Mouse (Mus musculus): Measurements from ENCODE around the gene Fmnl1. TPM values are rescaled to one million over a fixed set of nuclear protein-coding genes. Genes with fewer than 3 reads are reported as not detected.

Fmnl1 gene
- polyA plus RNA-seq, 1 experiment = 63.7 TPM

DNA sequence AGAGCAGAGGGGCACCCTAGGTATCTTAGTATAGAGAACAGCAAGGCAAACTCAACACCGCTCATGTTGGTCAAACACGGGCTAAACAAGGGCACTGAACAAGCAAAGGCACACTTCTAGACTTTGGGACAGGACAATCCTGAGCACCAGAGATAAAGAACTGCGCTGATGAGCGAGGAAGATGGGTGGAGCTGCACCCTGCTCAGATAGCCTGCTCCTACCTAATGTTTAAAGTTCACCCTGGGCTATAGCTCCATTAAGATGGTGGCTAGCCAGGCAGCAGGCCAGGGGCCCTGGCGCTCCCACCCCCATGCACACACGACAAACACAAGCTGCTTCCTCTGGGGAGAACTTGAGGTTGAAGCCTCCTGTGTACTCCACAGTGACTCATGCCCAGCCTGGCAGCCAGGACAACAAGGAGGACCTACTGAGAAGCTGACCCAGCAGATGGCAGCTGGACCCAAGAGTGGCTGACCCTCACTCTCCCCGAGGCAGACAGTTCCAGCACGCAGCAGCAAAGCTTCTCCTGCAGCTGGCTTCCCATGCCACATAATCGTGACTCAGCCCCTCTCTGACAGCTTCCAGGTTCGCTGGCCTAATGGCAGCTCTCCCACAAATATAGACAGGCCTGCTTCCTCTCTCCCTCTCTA, 75.3 kb downstream of the Fmnl1 start:
- DNase-seq = peak; percentile 56 to 58
- Histone ChIP-seq H3K4me1 (ENCODE audit: control insufficient read depth, insufficient read depth, low read length) (peaks cover 35% of the 10 kb centered on the region), H3K27me3 (ENCODE audit: control insufficient read depth, insufficient read depth, low read length) (no peaks in the 10 kb centered on the region), H3K4me3 (replicated peaks; ENCODE audit: insufficient read depth, low read depth, low read length) (no peak overlapping the region), H3K27ac (ENCODE audit: insufficient read depth, low read length) (peak overlapping the region; percentile 36; the same call in 1 of the 2 replicates)
- TF ChIP-seq POLR2A (IDR thresholded peaks at IDR 0.05; ENCODE audit: borderline replicate concordance, insufficient read depth, low read length) = no peak
- TF ChIP-seq CTCF (IDR thresholded peaks at IDR 0.05; ENCODE audit: borderline replicate concordance, insufficient read depth, low read depth, low read length) = no peak
- 51% methylated on average over 10 of the region's 10 CpGs for WGBS

DNA sequence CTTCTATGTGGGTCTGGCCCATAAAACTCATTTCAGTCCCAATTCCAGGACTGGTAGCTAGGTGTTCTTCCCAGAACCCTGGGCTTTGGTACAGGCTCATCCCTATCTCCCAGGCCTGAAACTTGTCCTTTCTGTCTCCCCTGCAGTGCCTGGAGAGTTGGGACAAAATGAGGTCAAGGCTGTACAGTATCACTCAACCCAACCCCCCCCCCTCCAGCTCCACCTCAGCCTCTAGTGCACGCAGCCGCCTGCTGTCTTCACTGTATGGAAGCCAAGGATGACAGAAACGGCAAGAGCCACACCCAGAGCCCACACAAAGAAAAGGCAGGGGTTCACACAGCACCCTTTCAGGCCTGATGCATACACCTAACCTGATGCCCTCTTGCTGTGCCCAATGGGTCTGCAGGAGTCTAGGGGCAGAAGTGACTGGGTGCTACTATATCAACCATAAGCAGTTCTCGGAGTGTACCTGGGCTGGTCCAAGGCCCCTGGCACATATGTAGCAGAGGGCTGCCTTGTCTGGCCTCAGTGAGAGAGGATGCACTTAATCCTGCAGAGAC, 75.9 kb downstream of the Fmnl1 start:
- Histone ChIP-seq H3K4me1 (ENCODE audit: control insufficient read depth, insufficient read depth, low read length) (peaks cover 34% of the 10 kb centered on the region), H3K27ac (ENCODE audit: insufficient read depth, low read length) (peak overlapping the region; percentile 36; the same call in 1 of the 2 replicates), H3K27me3 (ENCODE audit: control insufficient read depth, insufficient read depth, low read length) (no peaks in the 10 kb centered on the region), H3K4me3 (replicated peaks; ENCODE audit: insufficient read depth, low read depth, low read length) (no peak overlapping the region)
- WGBS = 22% methylated on average over 4 of the region's 4 CpGs
- TF ChIP-seq CTCF (IDR thresholded peaks at IDR 0.05; ENCODE audit: borderline replicate concordance, insufficient read depth, low read depth, low read length) (no peak), POLR2A (IDR thresholded peaks at IDR 0.05; ENCODE audit: borderline replicate concordance, insufficient read depth, low read length) (no peak)
- DNase-seq = no peak

DNA sequence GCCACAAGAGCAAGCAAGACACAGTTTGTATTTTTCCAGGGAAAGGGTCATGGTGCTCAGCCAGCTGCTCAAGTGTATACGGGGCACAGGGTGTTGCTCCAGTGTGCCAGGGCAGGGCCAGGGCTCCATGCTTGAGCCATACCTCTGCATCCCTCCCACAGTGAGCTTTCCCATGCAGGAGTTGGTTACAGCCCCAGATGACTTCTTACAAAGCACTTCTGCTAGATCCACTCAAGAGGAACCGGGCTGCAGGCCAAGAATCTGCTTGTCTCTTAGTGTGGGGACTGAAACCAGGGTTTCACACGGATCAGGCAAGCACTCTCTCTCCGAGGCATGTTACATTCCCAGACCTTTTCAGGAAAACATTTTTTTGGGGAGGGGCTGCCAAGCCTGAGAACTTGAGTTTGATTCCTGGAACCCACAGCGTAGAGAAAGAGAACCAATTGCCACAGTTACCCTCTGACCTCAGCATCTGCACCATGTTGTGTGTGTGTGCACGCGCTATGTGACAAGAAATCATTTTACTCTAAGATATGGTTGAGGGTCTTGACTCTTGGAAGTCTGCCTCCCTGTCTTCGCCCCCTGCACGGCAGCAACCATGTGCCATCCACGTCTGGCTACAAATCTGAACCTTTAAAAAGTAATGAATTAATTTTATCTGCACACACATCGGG, 76.7 kb downstream of the Fmnl1 start:
- H3K27ac ChIP-seq (ENCODE audit: insufficient read depth, low read length) = no peak overlapping the region

More for the DNA sequence above, 76.7 kb downstream of the Fmnl1 start:
- peak; percentile 57 for DNase-seq
- WGBS = 61% methylated on average over 11 of the region's 11 CpGs
- H3K4me3 ChIP-seq (replicated peaks; ENCODE audit: insufficient read depth, low read depth, low read length) = no peak overlapping the region
- TF ChIP-seq CTCF (IDR thresholded peaks at IDR 0.05; ENCODE audit: borderline replicate concordance, insufficient read depth, low read depth, low read length) (no peak), POLR2A (IDR thresholded peaks at IDR 0.05; ENCODE audit: borderline replicate concordance, insufficient read depth, low read length) (no peak)
- H3K4me1 ChIP-seq (ENCODE audit: control insufficient read depth, insufficient read depth, low read length) = peaks cover 34% of the 10 kb centered on the region
- H3K27me3 ChIP-seq (ENCODE audit: control insufficient read depth, insufficient read depth, low read length) = no peaks in the 10 kb centered on the region

Other genes with a start within 250 kb of the Fmnl1 start
- gene Kif18b, start 246.0 kb upstream of the Fmnl1 start, polyA plus RNA-seq (2012; rRNA removed) = 0.05 and 0.10 TPM in 2 replicates
- gene C1ql1, start 224.4 kb upstream of the Fmnl1 start, polyA plus RNA-seq (2012; rRNA removed) = 16.7 and 19.2 TPM in 2 replicates
- 58.8 and 63.2 TPM in 2 replicates for gene Nmt1, start 142.9 kb upstream of the Fmnl1 start, polyA plus RNA-seq (2012; rRNA removed)
- gene Dcakd, start 142.8 kb upstream of the Fmnl1 start, polyA plus RNA-seq (2012; rRNA removed) = 58.3 and 63.6 TPM in 2 replicates
- gene Plcd3, start 69.4 kb upstream of the Fmnl1 start, polyA plus RNA-seq (2012; rRNA removed) = 11.8 and 13.1 TPM in 2 replicates
- 60.4 and 61.5 TPM in 2 replicates for gene Acbd4, start 69.4 kb upstream of the Fmnl1 start, polyA plus RNA-seq (2012; rRNA removed)
- gene Hexim1, start 54.9 kb upstream of the Fmnl1 start, polyA plus RNA-seq (2012; rRNA removed) = 25.5 and 28.8 TPM in 2 replicates
- gene Hexim2, start 38.7 kb upstream of the Fmnl1 start, polyA plus RNA-seq (2012; rRNA removed) = 20.9 and 23.0 TPM in 2 replicates
- gene 1700023F06Rik, start 37.5 kb downstream of the Fmnl1 start, polyA plus RNA-seq (2012; rRNA removed) = 9.4 and 10.0 TPM in 2 replicates
- gene Spata32, start 47.3 kb downstream of the Fmnl1 start, polyA plus RNA-seq (2012; rRNA removed) = 2.7 and 3.2 TPM in 2 replicates
- 6.0 and 6.1 TPM in 2 replicates for gene Map3k14, start 96.4 kb downstream of the Fmnl1 start, polyA plus RNA-seq (2012; rRNA removed)
- gene Arhgap27, start 192.6 kb downstream of the Fmnl1 start, polyA plus RNA-seq (2012; rRNA removed) = 20.7 and 21.1 TPM in 2 replicates
- 18.5 and 19.1 TPM in 2 replicates for gene Plekhm1, start 241.6 kb downstream of the Fmnl1 start, polyA plus RNA-seq (2012; rRNA removed)

All from cerebellum, adult 2 months (tissue).